Mouse (Mus musculus): ENCODE measurements around the gene Il9r.

Gene Il9r

DNA sequence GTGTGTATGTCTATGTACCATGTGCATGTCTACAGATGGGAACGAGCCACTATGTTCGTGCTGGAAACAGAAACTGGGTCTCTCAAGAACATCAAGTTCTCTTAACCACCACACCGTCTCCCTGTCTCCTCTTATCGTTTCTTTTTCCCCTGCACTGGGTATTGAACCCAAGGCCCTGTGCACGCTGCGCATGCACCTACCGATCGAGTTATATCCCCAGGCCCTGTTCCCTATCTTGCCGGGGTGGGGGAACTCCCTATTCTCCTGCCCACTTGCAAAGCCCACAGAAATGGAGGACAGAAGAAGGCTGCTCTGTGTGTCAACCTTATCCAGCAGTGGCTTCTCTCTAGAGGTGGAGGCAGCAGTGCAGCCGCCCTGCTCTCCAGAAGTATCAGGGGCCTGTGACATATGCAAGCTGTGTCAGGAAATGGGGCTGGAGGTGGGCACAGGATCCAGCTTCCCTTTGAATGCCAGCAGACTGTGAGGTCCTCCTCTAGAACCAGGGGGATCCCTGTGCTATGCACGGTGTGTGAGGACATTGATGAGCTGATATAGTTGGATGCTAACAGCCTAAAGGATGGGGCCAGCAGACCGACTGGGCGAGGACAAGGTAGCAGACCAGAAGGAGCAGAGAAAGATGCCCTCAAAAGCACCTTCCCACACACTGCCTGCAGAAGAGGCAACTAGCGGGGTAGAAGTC is 1.7 kb downstream of the Il9r start:
- no peak for DNase-seq

DNA sequence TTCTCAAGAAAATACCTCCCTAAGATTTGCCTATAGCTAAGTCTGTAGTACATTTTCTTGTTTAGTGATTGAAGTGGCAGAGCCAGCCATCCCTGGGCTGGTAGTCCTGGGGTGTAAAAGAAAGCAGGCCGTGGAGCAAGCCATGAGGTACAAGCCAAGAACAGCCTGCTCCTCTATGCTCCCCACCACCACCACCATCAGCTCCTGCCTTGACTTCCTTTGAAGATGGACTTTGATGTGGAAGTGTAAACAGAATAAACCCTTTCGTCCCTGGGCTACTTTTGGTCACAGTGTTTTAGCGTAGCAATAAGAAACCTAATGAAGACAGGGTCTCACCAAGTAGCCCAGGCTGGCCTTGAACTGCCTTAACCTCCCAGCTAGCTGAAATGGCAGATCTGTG is 2.3 kb downstream of the Il9r start:
- no peak for DNase-seq

DNA sequence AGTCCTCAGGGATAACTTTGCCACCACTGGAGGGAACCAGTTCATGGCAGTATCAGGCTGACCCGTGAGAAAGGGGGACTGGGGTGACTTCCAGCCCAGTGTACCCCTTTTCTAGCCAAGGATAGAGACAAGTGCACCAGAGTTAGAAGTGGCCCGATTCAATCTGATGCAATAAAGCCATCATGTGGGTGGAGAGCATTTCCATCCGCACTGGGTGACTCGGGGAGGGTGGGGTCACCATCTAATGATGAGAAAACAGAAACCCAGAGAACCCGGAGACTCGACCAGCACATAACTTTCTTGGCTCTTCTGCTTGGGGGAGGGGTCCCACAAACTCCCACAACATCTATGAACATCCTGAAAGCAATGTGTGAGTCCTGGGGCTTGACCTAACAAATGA is 3.4 kb downstream of the Il9r start:
- DNase-seq, result no peak

DNA sequence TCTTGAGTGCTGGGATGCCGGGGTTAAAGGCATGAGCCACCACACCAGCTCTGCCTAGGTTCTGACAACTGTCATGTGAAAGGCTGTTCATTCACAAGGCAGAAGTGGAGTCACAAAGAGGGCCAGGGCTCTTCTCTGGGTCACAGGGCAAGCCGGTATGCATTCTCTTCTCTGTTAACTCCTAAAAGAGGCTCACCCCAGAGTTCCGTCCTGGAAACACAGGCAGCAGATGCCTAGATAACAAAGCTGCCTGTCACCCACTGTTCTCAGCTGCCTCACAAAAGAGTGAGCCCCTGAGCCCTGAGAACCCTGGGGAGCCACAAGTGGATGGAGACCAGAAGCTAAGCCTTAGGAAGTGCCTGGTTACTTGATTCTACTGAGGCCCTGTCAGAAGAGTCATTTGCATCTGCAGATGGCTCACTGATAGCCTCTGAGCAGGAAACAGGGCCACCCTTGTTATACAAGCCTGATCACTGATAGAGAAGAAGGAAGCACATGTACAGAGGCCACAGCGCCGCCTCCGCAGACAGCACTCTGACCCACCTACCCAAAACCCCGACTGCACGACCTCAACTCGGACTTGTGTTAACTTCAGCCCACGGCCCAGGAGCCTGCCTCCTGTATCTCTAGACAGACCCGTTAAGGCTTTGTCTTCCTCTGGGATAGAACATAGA is 4.1 kb downstream of the Il9r start:
- no peak for DNase-seq

DNA sequence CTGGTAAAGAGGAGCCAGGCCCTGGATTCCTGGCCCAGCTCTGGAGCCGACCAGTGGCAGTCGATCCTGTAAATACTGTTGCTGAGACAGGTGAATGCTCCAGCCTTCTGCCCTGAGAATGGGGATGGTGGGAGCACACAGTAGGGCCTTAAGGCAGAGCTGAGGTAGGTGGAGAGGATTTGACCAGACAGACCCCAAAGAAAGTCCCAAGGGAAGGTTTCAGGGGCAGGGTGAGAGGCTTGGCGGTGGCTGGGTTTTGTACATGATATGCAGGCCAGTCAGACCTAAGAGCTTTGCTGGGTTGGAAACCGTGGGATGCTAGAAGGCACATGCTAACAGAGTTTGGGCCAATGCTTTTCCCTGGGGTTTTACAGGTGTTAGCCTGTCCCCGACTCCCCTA is 5.5 kb downstream of the Il9r start:
- no peak for DNase-seq

DNA sequence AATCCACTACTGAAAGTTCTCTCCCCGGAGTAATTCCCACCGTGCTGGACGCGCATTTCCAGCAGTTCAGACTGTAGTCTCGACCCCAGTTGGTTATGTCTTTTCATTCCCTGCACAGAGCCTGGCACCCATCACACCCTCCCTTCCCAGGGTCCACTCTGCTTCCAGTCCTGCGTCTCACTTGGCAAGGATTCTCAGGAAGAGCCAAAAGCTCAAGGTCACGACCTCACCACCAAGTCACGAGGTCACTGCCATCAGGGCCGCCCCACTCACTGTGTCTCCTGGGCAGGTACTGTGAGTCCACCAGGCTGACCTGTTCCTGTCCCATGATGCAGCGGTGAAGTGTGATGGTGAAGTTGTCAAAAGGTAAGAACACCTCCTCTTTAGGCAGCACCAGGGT is 6.0 kb downstream of the Il9r start:
- DNase-seq, result no peak

DNA sequence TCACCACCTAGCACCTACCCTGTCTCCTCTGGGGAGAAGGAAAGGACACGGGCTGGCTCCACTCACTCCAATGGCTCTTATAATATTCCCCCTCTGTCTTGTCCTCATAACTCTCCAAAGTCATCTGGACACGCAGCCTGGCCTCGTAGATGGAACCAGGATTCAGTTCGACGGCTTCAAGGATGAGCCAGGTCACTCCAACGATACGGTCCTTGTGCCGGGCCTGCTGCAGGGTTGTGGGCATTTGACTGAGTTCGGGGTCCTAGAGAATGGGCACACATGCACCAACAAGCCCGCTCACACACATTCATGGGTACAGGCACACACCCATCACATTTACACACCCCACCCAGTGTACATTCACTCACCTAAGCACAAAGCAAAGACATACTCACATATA is 6.9 kb downstream of the Il9r start:
- DNase-seq, result no peak

DNA sequence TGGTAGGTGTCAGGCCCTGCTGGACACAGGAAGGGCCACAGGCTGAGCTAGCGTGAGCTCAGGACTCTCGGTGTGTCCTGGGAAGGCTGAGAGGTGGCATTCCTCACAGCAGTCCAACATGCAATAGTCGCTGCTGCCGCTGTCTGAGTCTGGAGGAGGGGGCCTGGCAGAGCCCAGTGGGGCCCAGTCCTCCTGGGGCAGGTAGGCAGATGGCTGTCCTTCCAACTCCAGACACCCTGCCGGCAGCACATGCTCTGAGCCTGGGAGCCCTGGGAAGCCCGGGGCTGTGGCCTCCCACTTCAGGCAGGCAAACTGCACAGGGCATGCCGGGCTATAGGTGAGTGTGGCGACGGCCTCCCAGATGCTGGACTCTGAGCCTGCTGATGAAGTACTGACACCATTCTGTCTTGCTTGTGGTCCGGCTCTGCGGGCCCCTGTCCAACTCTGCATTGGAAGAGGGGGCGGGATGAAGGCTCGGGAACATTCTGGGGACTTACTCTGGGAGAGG is 9.4 kb downstream of the Il9r start:
- DNase-seq, result no peak

DNA sequence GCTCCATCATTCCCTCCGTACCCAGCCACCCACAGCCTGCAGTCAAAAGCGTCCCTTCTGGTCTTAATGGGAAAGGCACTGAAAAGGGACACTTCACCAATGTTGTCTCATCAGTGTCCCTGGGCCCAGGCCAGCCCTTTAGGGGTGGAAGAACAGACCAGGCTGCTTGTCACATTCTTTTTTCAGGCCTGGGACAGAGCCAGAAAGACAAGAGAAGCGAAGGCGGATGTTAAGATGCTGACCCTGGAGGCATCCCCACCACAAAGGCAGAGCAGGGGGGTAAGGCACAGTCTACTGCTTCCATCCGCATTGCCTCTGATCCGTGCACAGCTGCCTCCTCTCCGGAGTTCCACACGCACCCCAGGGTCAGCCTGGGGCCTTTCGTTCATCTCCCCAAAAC is 10.0 kb downstream of the Il9r start:
- no peak for DNase-seq

DNA sequence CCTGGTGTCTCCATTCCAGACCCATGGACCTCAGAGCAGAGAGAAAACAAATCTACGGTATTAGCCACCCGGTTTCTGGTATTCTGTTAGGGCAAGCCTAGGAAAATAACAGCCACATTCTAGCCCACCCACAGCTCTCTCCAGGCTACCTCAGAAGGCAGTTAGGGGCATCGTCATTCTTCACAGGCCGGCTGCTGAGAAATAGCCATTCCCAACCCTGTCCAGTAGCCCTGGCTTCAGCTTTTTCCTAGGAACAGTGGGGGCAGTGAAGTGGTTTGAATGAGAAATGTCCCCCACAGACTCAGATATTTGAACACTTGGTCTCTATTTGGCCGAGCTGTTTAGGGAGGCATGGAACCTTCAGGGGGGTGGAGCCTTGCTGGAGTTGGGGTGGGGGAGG is 10.6 kb downstream of the Il9r start:
- DNase-seq, result no peak

DNA sequence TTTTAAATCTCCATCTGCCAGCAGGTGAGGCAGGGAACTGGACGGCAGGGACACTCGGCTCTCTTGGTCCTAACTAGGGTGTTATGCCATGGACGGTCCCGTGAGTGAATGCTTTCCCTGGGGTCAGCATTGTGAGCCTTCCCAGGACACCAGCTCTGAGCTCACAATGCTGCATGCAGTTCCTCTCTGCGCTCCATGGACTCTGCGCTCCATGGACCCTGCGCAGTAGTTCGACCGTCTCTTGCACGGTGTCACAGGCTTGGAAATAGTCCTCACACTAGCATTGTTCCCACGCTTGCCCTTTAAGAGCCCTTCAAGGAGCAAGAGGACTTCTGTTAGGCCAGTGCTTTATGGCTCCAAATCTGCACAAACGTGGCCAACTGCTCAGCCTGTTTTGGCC is 11.2 kb downstream of the Il9r start:
- no peak for DNase-seq

DNA sequence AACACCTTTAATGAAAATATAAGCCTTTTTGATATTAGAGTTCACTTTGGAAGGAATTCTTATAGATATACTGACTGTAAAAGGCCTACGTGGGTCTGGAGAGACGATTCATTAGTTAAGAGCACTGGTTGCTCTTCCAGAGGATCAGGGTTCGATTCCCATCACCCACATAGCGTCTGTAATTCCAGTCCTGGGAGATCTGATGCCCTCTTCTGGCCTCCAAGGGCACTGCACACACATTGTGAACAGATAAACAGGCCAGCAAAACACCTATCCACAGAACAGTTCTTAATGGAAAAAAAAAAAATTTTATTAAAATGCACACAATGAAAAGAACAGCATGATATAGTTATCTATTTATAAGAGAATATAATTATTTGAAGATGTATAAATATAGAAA is 12.8 kb downstream of the Il9r start:
- no peak for DNase-seq

DNA sequence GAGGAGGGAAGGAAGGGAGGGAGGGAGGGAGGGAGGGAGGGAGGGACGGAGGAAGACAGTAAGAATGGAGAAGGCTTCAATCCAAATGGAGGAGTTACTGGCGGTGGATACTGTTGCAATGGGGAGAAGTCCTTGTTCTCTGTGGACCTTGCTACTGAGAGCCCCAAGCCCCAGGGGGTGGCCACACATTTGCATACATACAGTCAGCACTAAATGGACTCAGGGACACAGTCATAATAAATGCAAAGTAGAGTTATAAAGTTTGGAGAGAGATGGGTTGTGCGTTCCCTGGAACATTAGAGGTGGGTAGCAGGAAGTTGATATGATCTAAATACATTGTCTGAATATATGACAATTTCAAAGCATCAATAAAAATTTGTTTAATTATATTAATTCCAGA is 14.0 kb downstream of the Il9r start:
- no peak for DNase-seq

DNA sequence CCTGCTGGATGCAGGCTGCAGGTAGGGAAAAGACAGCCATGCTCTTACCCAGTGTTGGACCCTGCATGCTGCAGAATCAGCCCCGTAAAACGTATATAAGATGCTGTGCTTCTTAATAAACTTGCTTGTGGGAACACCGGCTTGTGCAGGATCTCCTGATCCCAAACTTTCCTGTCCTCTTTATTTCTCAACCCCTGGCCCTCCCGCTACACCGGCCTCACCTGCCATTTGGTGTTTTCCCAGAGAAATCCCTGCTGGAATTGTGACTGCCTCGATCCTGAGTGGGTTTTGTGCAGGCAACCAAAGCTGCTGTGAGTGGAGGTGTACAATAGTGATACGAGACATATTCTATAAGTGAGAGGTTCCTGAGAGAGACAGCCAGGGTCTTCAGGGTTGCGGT is 15.6 kb downstream of the Il9r start:
- DNase-seq, result no peak

DNA sequence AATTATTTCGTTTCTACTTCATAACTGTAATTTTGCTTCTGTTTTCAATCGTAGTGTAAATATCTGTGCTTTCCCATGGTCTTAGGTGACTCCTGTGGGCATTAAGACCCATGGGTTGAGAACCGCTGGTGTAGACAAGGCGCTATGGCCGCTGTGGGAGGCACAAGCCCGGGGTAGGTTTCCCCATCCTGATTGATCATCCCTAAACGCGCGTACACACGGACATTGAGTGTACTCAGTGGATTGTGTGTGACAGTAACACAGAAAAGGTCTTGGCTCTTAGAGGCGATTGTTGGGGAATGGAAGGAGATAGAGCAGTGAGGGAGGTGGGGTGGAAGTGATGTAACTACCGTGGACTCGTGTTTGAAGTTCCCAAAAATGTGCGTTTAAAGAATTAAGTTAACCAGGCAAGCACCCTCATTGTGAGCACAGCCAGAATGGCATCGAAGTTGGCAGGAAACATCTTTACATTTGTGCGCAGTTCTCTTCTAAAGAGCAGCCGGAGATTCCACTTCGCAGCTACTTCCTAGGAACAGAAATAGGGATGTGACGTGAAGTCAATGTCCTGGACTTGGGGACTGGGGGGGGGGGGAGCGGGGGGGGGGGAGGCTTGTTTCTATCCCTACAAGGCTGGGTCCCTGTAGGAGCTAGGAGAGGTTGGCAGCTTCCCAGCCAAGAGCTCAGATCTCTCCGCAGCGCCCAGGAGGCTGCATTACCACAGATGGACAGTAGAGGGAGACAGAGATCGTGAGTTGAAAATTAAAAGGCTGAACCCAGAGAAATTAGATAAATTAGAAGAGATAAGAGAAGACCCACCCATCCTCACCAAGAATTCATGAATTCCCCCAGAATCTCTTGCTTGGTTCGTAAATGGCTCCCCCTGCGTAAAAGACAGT is 17.9 kb downstream of the Il9r start:
- peak; percentile 83 for DNase-seq

DNA sequence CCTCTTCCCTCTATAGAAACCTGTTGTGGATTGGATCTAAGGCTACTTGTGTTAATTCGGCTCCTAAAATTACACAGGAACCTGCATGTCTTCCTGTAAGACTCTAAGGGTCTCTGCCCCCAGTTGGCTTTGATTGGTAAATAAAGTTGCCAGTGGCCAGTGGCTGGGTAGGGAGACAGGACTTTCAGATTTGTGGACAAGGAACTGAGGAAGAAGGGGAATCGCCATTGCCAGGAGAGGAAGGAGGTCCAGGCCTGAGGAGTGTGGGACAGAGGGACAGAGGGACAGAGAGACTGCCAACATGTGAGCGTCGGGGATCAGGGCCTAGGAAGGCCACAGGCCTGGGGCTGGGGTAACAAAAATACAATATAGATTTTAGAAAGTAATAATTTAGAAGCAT is 18.8 kb downstream of the Il9r start:
- DNase-seq, result no peak

DNA sequence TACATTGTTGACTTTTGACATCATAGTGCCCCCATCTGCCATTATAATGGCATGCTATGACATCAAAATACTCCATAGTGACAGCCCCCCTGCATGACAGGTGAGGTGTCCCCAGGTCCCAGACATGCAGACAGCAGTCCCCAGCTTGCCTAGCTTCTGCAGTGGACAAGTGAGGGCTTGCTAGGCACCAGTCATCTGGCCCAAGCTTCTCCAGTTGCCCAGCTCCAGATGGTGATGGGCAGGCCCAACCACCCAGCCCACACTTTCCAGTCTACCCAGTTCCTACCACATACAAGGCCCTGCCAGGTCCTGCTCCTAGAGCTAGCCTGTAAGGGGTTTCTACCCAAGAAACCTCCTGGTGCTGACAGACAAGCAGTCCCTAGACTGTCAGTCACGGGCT is 21.6 kb downstream of the Il9r start:
- DNase-seq, result no peak

DNA sequence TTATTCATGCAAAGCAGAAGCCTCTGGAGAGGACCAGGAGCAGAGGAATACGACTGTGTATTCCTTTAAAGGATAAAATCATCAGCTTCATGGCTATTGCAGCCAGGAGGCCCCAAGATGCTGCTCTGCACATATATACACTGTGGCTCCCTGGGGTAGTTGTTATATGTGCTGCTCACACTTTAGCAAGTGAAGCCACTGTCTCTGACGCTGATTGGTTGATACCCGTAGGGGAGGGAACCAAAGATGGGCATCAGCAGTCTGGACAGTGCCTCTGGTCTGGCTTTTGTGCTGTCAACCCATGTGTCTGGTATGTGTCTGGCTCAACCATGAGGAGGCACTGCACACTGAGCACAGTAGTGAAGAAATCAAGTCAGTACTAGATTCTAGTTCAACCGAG is 33.4 kb downstream of the Il9r start:
- DNase-seq, result no peak

DNA sequence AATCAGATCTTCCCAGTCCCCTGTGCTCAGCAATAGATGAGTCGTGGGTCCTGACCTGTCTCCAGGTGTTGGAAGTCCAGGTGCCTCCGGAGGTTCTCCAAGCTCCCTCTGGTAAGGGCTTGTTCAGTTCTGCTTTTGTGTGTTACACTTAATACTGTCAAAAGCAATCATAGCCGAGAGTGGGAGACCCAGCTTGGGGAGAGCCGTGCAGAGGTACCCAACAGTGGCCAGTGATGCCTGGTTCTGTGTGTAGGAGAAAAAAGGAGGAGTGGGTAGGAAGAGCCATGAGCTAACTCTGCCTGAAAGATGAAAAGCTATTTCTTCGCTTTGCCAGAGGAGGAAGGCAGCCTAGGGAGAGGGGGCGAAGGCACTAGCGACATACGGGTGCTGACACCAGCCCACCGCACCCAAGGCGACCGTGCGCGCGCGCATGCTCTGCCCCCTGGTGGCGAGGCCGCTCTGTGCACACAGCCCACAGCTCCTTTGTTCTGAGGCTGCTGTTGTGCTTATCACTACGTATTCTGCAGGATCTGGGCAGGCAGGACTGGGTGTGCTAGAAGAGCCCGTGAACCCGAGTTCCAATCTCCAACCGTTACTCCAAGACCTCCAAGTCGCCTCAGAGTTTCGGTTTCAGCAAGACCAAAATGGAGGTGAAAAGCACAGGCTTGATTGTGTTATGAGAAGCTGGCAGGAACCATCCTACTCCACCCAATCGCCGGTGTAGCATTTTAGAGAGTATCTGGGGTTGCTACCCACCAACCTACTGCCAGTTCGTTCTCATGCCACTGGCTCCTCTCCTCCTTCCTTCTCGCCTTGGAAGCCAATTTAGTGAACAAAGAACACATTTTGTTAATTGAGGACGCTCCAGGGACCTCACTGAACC is 37.9 kb downstream of the Il9r start:
- DNase-seq, result peak; percentile 74

DNA sequence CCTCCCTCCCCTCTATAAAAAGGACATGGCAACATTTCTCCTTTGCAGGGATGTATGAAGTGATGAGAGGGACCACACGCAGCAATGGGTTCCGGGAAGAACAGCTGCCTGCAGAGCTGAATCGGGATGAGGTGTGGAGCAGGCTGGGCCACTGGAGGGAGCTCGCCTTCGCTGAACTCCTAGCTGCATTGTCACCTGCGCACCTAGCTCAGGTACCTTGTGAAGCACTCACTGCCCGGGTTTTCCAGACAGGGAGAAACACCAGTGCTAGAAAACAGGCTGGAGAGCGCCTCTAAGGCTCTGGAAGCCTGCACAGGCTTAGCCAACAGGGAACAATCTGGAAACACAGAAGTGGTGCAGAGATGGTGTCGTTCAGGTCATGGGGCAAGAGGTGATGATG is 38.6 kb downstream of the Il9r start:
- DNase-seq, result peak; percentile 20

DNA sequence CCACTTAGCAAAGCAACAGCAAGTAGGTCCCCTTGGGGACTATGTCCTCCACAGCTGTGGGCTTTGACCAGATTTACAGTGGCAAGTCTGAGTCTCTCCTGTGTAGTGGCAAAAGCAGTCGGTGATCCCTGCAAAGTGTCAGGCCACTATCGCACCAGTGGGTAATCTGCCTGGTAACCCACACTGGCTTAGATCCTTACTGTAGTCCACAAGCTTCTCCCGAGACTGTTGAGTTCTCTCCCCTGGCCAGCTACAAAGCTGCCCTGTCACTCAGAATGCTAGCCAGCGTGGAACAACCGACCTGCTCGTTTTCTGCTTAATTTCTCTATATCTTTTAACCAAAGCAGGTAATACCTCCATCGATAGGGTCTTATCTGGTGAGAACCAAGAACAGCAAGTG is 39.7 kb downstream of the Il9r start:
- no peak for DNase-seq

DNA sequence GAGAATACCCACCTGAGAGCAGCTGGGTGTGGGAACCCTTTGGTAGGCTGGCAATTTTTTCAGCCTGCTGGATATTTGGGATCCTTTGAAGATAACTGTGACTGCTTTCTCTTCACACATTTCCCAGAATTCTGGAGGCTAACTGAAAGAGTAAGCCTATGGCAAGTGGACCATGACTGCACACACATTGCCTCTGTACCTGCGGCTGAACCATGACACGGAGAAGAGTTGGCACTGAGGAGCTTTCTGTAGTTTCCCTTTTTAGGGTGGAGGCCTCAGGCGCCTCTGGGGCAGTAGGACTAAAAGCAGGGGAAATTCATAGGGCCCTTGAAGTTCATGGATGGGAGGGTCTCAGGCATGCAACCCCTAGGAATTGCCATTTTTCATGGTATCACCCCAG is 40.9 kb downstream of the Il9r start:
- DNase-seq, result no peak

Measured in cerebellum, adult 11 months (tissue).